Mouse (Mus musculus) hindbrain, embryonic 16.5 days (tissue): ENCODE measurements at regions not wholly inside any gene's neighbourhood (a gene's known extent, or its start where the extent isn't known, plus 50 kb on each side); places are given as distances from the start of the nearest gene placed in this dataset.

ENCODE experiments used
- ATAC-seq: fragments of 200-750 bp; cut with Nextera tagmentation; 2 replicates; pipeline ENCODE4 v1.8.0; 2017; ENCODE audit warnings: moderate TSS enrichment, moderate library complexity
- H3K27ac ChIP-seq: fragments of 300-500 bp; sonication (generic); 2 replicates; pipeline ENCODE4 v1.5.1; 2014; ENCODE audit warnings: low read depth, mild to moderate bottlenecking, control low read depth, low read length, moderate library complexity
- H3K27me3 ChIP-seq: fragments of 300-500 bp; sonication (generic); replicated peaks from 2 replicates; pipeline ENCODE4 v1.6.1; 2014; ENCODE audit warnings: low read length; ENCODE audit not compliant: control insufficient read depth, insufficient read depth
- H3K36me3 ChIP-seq: fragments of 300-500 bp; sonication (generic); 2 replicates; pipeline ENCODE4 v1.6.1; 2014; ENCODE audit warnings: mild to moderate bottlenecking, low read length, moderate library complexity, mixed read lengths; ENCODE audit not compliant: control insufficient read depth, insufficient read depth
- H3K4me1 ChIP-seq: fragments of 300-500 bp; sonication (generic); 2 replicates; pipeline ENCODE4 v1.6.1; 2014; ENCODE audit warnings: low read depth, low read length; ENCODE audit not compliant: control insufficient read depth, insufficient read depth
- H3K4me2 ChIP-seq: fragments of 300-500 bp; sonication (generic); 2 replicates; pipeline ENCODE4 v1.6.1; 2014; ENCODE audit warnings: mild to moderate bottlenecking, low read length, control low read depth, moderate library complexity
- H3K4me3 ChIP-seq: fragments of 300-500 bp; sonication (generic); 2 replicates; pipeline ENCODE4 v1.5.1; 2014; ENCODE audit warnings: mild to moderate bottlenecking, low read length, control low read depth, moderate library complexity
- H3K9ac ChIP-seq: fragments of 300-500 bp; sonication (generic); 2 replicates; pipeline ENCODE4 v1.6.1; 2014; ENCODE audit warnings: low read depth, mild to moderate bottlenecking, control low read depth, low read length, moderate library complexity
- H3K9me3 ChIP-seq: fragments of 300-500 bp; sonication (generic); 2 replicates; pipeline ENCODE4 v1.6.1; 2014; ENCODE audit warnings: mild to moderate bottlenecking, low read length, moderate library complexity; ENCODE audit not compliant: control insufficient read depth
- WGBS: fragments of 180-500 bp; shearing (Covaris S2); extraction: QIAGEN DNeasy Blood & Tissue Kit; methylation state at CpG from one replicate; pipeline ENCODE4 v1.1.7; 2014; 5-methylcytosine and 5-hydroxymethylcytosine counted together

DNA sequence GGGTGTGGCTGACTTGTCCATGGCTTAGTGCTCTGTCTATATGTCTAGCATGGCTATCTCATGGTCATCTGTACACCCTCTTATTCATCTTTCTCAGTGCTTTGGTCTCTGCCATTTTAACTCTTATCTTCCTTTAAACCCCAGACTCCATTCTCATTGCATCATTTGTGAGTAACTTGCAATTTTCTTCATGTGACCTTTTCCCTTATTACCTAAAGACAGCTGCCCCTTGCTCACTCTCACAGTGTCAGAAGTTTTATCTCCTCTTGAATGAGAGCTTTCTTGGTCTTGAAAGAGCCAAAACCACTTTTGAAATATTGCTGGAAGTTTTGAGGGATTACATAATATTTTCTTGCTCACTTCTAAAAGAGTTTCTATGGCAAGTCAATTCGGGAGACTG is 1459.9 kb downstream of the Slc22a22 start:
- H3K9ac ChIP-seq, result no peak overlapping the region
- 90% methylated on average over 1 of the region's 1 CpGs for WGBS
- ATAC-seq, result no peak
- H3K9me3 ChIP-seq, result no peaks in the 10 kb centered on the region
- no peaks in the 10 kb centered on the region for H3K4me1 ChIP-seq
- no peak overlapping the region for H3K27ac ChIP-seq
- H3K36me3 ChIP-seq, result no peaks in the 10 kb centered on the region
- H3K4me3 ChIP-seq, result no peak overlapping the region
- H3K4me2 ChIP-seq, result no peak overlapping the region
- no peaks in the 10 kb centered on the region for H3K27me3 ChIP-seq

GRCm38 (mm10) chr15:56016070-56016469 is 1461.4 kb downstream of the Slc22a22 start:
- H3K9me3 ChIP-seq, result no peaks in the 10 kb centered on the region
- WGBS, result 88% methylated on average over 1 of the region's 1 CpGs
- H3K9ac ChIP-seq, result no peak overlapping the region
- ATAC-seq, result no peak
- no peak overlapping the region for H3K4me3 ChIP-seq
- H3K4me2 ChIP-seq, result no peak overlapping the region
- no peaks in the 10 kb centered on the region for H3K27me3 ChIP-seq
- no peak overlapping the region for H3K27ac ChIP-seq
- no peaks in the 10 kb centered on the region for H3K36me3 ChIP-seq
- H3K4me1 ChIP-seq, result no peaks in the 10 kb centered on the region

DNA sequence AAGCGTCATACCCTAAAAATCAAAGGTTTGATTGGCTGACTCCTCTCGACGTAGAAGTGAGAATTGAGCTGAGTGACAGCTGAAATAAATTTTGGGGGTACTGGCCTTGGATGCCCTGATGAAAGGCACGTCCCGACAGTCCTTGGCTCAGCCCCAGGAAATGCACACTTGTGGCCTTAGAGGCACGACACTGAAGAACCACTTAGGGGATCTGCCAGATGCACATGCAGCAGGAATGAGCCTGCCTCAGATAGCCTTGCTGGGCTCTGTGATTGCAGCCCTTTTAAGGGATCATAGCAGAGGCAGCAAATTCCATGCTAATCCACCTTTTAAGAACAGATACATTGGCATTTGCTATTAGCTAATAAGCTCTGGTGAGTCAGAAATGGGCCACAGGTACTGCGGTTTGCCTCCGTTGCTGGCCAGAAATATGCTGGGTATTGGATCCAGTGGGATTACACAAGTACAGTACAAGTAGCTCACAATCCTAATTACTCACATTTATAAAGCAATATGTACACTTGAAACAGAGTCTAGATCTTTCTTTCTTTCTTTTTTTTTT is 1463.3 kb downstream of the Slc22a22 start:
- no peak for ATAC-seq
- Histone ChIP-seq H3K4me3 (no peak overlapping the region), H3K4me1 (no peaks in the 10 kb centered on the region), H3K9me3 (no peaks in the 10 kb centered on the region), H3K36me3 (no peaks in the 10 kb centered on the region), H3K4me2 (no peak overlapping the region), H3K27me3 (no peaks in the 10 kb centered on the region), H3K9ac (no peak overlapping the region), H3K27ac (no peak overlapping the region)
- 69% methylated on average over 8 of the region's 8 CpGs for WGBS

GRCm38 (mm10) chr15:56008603-56009174 is 1468.7 kb downstream of the Slc22a22 start:
- Histone ChIP-seq H3K36me3 (no peaks in the 10 kb centered on the region), H3K27me3 (no peaks in the 10 kb centered on the region), H3K4me2 (no peak overlapping the region), H3K9me3 (no peaks in the 10 kb centered on the region), H3K9ac (no peak overlapping the region), H3K4me1 (no peaks in the 10 kb centered on the region), H3K27ac (no peak overlapping the region), H3K4me3 (no peak overlapping the region)
- ATAC-seq, result no peak
- WGBS, result 58% methylated on average over 5 of the region's 5 CpGs

DNA sequence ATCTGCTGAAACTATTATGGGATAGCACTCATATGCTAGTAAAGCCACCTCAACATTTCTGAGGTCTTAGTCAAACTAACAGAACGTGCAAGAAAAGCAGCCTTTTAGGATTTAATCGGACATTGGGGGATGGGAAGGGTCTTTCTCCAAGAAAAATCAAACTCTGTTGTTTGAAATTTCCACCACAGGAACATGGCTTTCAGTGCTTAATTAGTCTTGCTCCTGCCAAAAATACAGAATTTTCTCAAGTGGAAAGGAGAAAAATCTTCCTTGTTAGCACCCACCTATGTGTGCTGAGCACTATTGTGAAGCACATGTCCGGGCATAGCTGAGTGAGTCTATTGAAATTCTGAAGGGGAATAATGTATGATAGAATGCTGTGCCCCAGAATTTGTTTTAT is 1470.0 kb downstream of the Slc22a22 start:
- no peaks in the 10 kb centered on the region for H3K36me3 ChIP-seq
- no peak overlapping the region for H3K4me2 ChIP-seq
- H3K27ac ChIP-seq, result no peak overlapping the region
- ATAC-seq, result no peak
- H3K9ac ChIP-seq, result no peak overlapping the region
- H3K4me1 ChIP-seq, result no peaks in the 10 kb centered on the region
- no peak overlapping the region for H3K4me3 ChIP-seq
- no peaks in the 10 kb centered on the region for H3K27me3 ChIP-seq
- no peaks in the 10 kb centered on the region for H3K9me3 ChIP-seq
- WGBS, result 81% methylated on average over 3 of the region's 3 CpGs

- H3K4me2 ChIP-seq, result no peak overlapping the region
- no peaks in the 10 kb centered on the region for H3K9me3 ChIP-seq
- H3K4me1 ChIP-seq, result no peaks in the 10 kb centered on the region
- 82% methylated on average over 8 of the region's 8 CpGs for WGBS
- H3K9ac ChIP-seq, result no peak overlapping the region
- no peak overlapping the region for H3K4me3 ChIP-seq
- ATAC-seq, result no peak
- H3K36me3 ChIP-seq, result no peaks in the 10 kb centered on the region
- H3K27me3 ChIP-seq, result no peaks in the 10 kb centered on the region
- H3K27ac ChIP-seq, result no peak overlapping the region
These were observed 1472.1 kb downstream of the Slc22a22 start for GRCm38 (mm10) chr15:56005361-56005760.

DNA sequence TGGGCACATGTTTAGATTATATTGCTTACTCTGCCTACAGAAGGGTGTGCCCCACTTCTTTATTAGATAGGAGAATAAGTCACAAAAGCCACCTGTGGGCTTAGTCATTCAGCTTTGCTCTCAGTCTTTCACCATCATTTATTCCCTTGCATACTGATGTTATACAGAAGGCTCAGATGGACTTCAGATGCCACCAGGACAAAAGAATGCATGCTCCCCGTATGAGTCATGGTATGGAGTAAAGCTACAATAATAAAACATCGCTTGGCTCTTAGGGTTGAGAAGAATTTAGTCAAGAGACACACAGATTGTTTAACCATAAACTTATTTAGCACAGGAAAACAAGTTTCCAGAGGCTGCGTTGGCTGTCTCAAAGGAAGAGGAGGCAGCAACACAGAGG is 1473.5 kb downstream of the Slc22a22 start:
- Histone ChIP-seq H3K4me1 (no peaks in the 10 kb centered on the region), H3K27me3 (no peaks in the 10 kb centered on the region)
- WGBS, result 85% methylated on average over 3 of the region's 3 CpGs

GRCm38 (mm10) chr15:55999605-56000004 is 1477.8 kb downstream of the Slc22a22 start:
- no peaks in the 10 kb centered on the region for H3K9me3 ChIP-seq
- no peaks in the 10 kb centered on the region for H3K36me3 ChIP-seq
- ATAC-seq, result no peak
- H3K4me2 ChIP-seq, result no peak overlapping the region
- H3K9ac ChIP-seq, result no peak overlapping the region
- no peak overlapping the region for H3K4me3 ChIP-seq
- no peaks in the 10 kb centered on the region for H3K4me1 ChIP-seq
- WGBS, result 91% methylated on average over 4 of the region's 4 CpGs
- H3K27ac ChIP-seq, result no peak overlapping the region
- no peaks in the 10 kb centered on the region for H3K27me3 ChIP-seq

More for the DNA sequence above, 1473.5 kb downstream of the Slc22a22 start:
- no peak overlapping the region for H3K9ac ChIP-seq
- no peaks in the 10 kb centered on the region for H3K36me3 ChIP-seq
- H3K9me3 ChIP-seq, result no peaks in the 10 kb centered on the region
- no peak overlapping the region for H3K27ac ChIP-seq
- no peak overlapping the region for H3K4me2 ChIP-seq
- H3K4me3 ChIP-seq, result no peak overlapping the region
- no peak for ATAC-seq

DNA sequence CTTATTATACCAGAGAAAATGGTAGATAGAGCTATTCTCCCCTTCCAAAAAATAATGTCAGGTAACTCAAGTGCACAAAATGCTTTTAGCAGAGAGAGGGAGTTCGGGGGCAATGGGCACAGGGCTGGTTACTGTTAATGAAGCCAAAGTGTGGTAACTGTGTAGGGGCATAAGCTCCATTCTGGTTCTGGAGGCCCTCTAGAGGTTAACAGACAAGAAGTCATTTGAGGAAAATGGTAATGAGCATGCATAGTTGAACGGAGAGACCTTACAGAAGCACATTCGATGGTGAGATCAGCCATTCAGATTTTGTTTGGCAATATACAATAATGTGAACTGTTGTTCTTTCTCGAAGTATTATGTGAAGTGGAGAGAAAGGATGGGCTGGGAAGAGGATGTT is 1479.4 kb downstream of the Slc22a22 start:
- Histone ChIP-seq H3K4me3 (no peak overlapping the region), H3K27ac (no peak overlapping the region), H3K36me3 (no peaks in the 10 kb centered on the region), H3K27me3 (no peaks in the 10 kb centered on the region), H3K9me3 (no peaks in the 10 kb centered on the region), H3K9ac (no peak overlapping the region), H3K4me1 (no peaks in the 10 kb centered on the region), H3K4me2 (no peak overlapping the region)
- 84% methylated on average over 4 of the region's 4 CpGs for WGBS
- no peak for ATAC-seq

DNA sequence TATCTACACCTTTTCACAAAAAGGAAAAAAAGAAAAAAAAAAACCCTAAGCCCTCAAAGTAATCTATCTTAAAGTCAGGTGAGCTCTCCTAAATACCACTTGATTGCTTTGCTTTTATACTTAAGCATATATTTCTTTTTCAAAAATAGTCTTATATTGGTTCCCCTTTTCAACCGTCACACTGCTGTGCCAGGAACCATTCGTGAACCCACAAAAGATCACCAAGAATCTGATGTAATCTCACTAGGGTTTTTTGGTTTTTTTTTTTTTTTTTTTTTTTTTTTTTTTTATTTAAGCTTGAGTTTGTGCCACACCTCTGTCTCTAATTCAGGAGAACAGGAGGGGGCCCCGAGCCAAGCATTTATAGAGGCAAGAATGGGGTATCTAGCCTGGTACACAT is 1482.7 kb downstream of the Slc22a22 start:
- no peak overlapping the region for H3K9ac ChIP-seq
- no peak overlapping the region for H3K4me3 ChIP-seq
- no peak overlapping the region for H3K4me2 ChIP-seq
- no peak for ATAC-seq
- WGBS, result 89% methylated on average over 3 of the region's 3 CpGs
- H3K27ac ChIP-seq, result no peak overlapping the region
- H3K27me3 ChIP-seq, result no peaks in the 10 kb centered on the region
- H3K4me1 ChIP-seq, result no peaks in the 10 kb centered on the region
- no peaks in the 10 kb centered on the region for H3K36me3 ChIP-seq
- no peaks in the 10 kb centered on the region for H3K9me3 ChIP-seq
